Mouse (Mus musculus) lung, embryonic 16.5 days (tissue): Measurements from ENCODE around the gene Klc4. TPM values are rescaled to one million over a fixed set of nuclear protein-coding genes. Genes with fewer than 3 reads are reported as not detected.

Experiments
- ATAC-seq: fragments of 200-750 bp; cut with Nextera tagmentation; 2 replicates; pipeline ENCODE4 v1.8.0; 2017; ENCODE audit warnings: low read depth, mild to moderate bottlenecking, moderate library complexity
- H3K27ac ChIP-seq: fragments of 300-500 bp; sonication (generic); 2 replicates; pipeline ENCODE4 v1.5.1; 2014; ENCODE audit warnings: mild to moderate bottlenecking, control low read depth, low read length
- H3K27me3 ChIP-seq: fragments of 300-500 bp; sonication (generic); 2 replicates; pipeline ENCODE4 v1.6.1; 2014; ENCODE audit warnings: low read depth, low read length, mixed read lengths; ENCODE audit not compliant: control insufficient read depth, insufficient read depth
- H3K36me3 ChIP-seq: fragments of 300-500 bp; sonication (generic); 2 replicates; pipeline ENCODE4 v1.6.1; 2014; ENCODE audit warnings: low read length; ENCODE audit not compliant: control insufficient read depth, insufficient read depth
- H3K4me1 ChIP-seq: fragments of 300-500 bp; sonication (generic); replicated peaks from 2 replicates; pipeline ENCODE4 v1.6.1; 2014; ENCODE audit warnings: low read length, mixed read lengths; ENCODE audit not compliant: control insufficient read depth, insufficient read depth
- H3K4me2 ChIP-seq: fragments of 300-500 bp; sonication (generic); 2 replicates; pipeline ENCODE4 v1.6.1; 2014; ENCODE audit warnings: low read depth, low read length, control low read depth
- H3K4me3 ChIP-seq: fragments of 300-500 bp; sonication (generic); 2 replicates; pipeline ENCODE4 v1.5.1; 2014; ENCODE audit warnings: mild to moderate bottlenecking, low read length, control low read depth
- H3K9ac ChIP-seq: fragments of 300-500 bp; sonication (generic); 2 replicates; pipeline ENCODE4 v1.6.1; 2014; ENCODE audit warnings: low read length, control low read depth
- H3K9me3 ChIP-seq: fragments of 300-500 bp; sonication (generic); 2 replicates; pipeline ENCODE4 v1.6.1; 2016; ENCODE audit warnings: low read length; ENCODE audit not compliant: control insufficient read depth
- WGBS: fragments of 180-500 bp; shearing (Covaris S2); extraction: QIAGEN DNeasy Blood & Tissue Kit; methylation state at CpG from one replicate; pipeline ENCODE4 v1.1.7; 2014; 5-methylcytosine and 5-hydroxymethylcytosine counted together
- polyA plus RNA-seq: library from polyadenylated mRNA; unstranded; fragments of >200 nt; fragmentation: Nextera tagmentation; extraction: Ambion mirVana; gene quantifications from 2 replicates; pipeline ENCODE4 v1.2.1, GENCODE M21; 2015

Gene Klc4
- polyA plus RNA-seq, 1 experiment from 2014 or later, result 27.6 TPM

GRCm38 (mm10) chr17:46646322-46646662 lies 470 bp upstream of the Klc4 start:
- H3K9ac ChIP-seq, result peak overlapping the region; percentile 89
- no peaks in the 10 kb centered on the region for H3K9me3 ChIP-seq
- H3K4me1 ChIP-seq, result peaks cover 30% of the 10 kb centered on the region
- no peak for ATAC-seq
- peaks cover 5% of the 10 kb centered on the region; the same call in 1 of the 2 replicates for H3K36me3 ChIP-seq
- peak overlapping the region; percentile 92 for H3K4me2 ChIP-seq
- H3K27ac ChIP-seq, result peak overlapping the region; percentile 76
- under 1% methylated on average over 19 of the region's 19 CpGs for WGBS
- peak overlapping the region; percentile 92 for H3K4me3 ChIP-seq
- H3K27me3 ChIP-seq, result no peaks in the 10 kb centered on the region

- 5% methylated on average over 10 of the region's 11 CpGs for WGBS
- no peaks in the 10 kb centered on the region for H3K27me3 ChIP-seq
- H3K36me3 ChIP-seq, result peaks cover 5% of the 10 kb centered on the region; the same call in 1 of the 2 replicates
- no peaks in the 10 kb centered on the region for H3K9me3 ChIP-seq
- peak overlapping the region; percentile 82 for H3K27ac ChIP-seq
- peak; percentile 11; the same call in 1 of the 2 replicates for ATAC-seq
- H3K9ac ChIP-seq, result peak overlapping the region; percentile 80
- peak overlapping the region; percentile 94 for H3K4me2 ChIP-seq
- H3K4me3 ChIP-seq, result peak overlapping the region; percentile 92
- peaks cover 27% of the 10 kb centered on the region for H3K4me1 ChIP-seq
These were observed 826 bp downstream of the Klc4 start for GRCm38 (mm10) chr17:46644916-46645475.

- no peak overlapping the region for H3K27ac ChIP-seq
- peaks cover 5% of the 10 kb centered on the region; the same call in 1 of the 2 replicates for H3K36me3 ChIP-seq
- H3K27me3 ChIP-seq, result no peaks in the 10 kb centered on the region
- H3K9me3 ChIP-seq, result no peaks in the 10 kb centered on the region
- peak overlapping the region; percentile 80 for H3K9ac ChIP-seq
- H3K4me3 ChIP-seq, result peak overlapping the region; percentile 92
- peaks cover 21% of the 10 kb centered on the region for H3K4me1 ChIP-seq
- no peak for ATAC-seq
- WGBS, result 85% methylated on average over 12 of the region's 12 CpGs
- peak overlapping the region; percentile 94 for H3K4me2 ChIP-seq
These were observed 1.5 kb downstream of the Klc4 start for GRCm38 (mm10) chr17:46644152-46644805.

GRCm38 (mm10) chr17:46642060-46642459 lies 3.8 kb downstream of the Klc4 start:
- ATAC-seq, result no peak
- WGBS, result 86% methylated on average over 17 of the region's 17 CpGs

GRCm38 (mm10) chr17:46639929-46640328 lies 5.9 kb downstream of the Klc4 start:
- H3K27me3 ChIP-seq, result no peaks in the 10 kb centered on the region
- ATAC-seq, result no peak
- WGBS, result 77% methylated on average over 9 of the region's 9 CpGs

More at GRCm38 (mm10) chr17:46642060-46642459, 3.8 kb downstream of the Klc4 start:
- H3K4me2 ChIP-seq, result no peak overlapping the region
- peaks cover 5% of the 10 kb centered on the region for H3K36me3 ChIP-seq
- peaks cover 22% of the 10 kb centered on the region for H3K4me1 ChIP-seq
- H3K9ac ChIP-seq, result no peak overlapping the region
- no peak overlapping the region for H3K27ac ChIP-seq
- no peaks in the 10 kb centered on the region for H3K9me3 ChIP-seq
- no peaks in the 10 kb centered on the region for H3K27me3 ChIP-seq
- H3K4me3 ChIP-seq, result no peak overlapping the region

DNA sequence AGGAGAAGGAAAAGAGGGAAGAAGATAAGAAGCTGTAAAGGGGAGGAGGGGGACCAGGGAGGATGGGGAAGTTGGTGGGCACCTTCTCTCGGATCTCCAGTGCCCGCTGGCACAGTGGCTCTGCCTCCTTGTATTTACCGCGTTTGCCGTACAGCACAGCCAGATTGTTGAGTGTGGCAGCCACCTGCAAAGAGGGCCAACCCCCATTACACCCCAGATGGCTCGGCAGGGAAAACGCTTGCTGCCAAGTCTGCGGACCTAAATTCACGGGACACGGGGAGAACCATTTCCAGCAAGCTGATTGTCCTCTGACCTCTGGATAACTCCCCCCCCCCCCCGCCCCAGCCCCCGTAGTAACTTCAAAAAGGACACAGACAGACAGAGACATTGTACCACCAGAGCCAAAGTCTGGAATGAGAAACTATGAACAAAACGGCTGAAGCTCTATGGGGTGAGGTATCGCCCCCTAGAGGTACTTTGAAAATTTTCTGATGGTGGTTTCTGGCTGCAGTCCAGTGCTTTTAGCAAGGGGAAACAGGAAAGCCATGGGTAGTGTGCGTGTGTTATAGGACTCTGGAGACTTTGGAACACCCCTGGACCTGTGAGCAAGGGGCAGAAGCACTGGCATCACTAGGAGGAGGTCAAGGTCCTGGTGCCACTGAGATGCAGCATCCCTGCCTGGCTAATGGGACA lies 8.8 kb downstream of the Klc4 start:
- peak overlapping the region; percentile 39 for H3K4me2 ChIP-seq
- peaks cover 7% of the 10 kb centered on the region for H3K4me1 ChIP-seq
- H3K27ac ChIP-seq, result no peak overlapping the region
- H3K9me3 ChIP-seq, result no peaks in the 10 kb centered on the region
- peaks cover 7% of the 10 kb centered on the region for H3K36me3 ChIP-seq
- H3K9ac ChIP-seq, result no peak overlapping the region; the same call in 1 of the 2 replicates
- ATAC-seq, result peak; percentile 60
- no peak overlapping the region for H3K4me3 ChIP-seq
- no peaks in the 10 kb centered on the region for H3K27me3 ChIP-seq
- 16% methylated on average over 15 of the region's 15 CpGs for WGBS

More at GRCm38 (mm10) chr17:46639929-46640328, 5.9 kb downstream of the Klc4 start:
- no peak overlapping the region for H3K9ac ChIP-seq
- H3K27ac ChIP-seq, result no peak overlapping the region
- H3K9me3 ChIP-seq, result no peaks in the 10 kb centered on the region
- peaks cover 7% of the 10 kb centered on the region for H3K36me3 ChIP-seq
- H3K4me1 ChIP-seq, result peaks cover 15% of the 10 kb centered on the region
- H3K4me3 ChIP-seq, result no peak overlapping the region
- H3K4me2 ChIP-seq, result no peak overlapping the region

- 6% methylated on average over 12 of the region's 12 CpGs for WGBS
- no peaks in the 10 kb centered on the region for H3K36me3 ChIP-seq
These were observed 16.0 kb downstream of the Klc4 start for GRCm38 (mm10) chr17:46629685-46630441.

DNA sequence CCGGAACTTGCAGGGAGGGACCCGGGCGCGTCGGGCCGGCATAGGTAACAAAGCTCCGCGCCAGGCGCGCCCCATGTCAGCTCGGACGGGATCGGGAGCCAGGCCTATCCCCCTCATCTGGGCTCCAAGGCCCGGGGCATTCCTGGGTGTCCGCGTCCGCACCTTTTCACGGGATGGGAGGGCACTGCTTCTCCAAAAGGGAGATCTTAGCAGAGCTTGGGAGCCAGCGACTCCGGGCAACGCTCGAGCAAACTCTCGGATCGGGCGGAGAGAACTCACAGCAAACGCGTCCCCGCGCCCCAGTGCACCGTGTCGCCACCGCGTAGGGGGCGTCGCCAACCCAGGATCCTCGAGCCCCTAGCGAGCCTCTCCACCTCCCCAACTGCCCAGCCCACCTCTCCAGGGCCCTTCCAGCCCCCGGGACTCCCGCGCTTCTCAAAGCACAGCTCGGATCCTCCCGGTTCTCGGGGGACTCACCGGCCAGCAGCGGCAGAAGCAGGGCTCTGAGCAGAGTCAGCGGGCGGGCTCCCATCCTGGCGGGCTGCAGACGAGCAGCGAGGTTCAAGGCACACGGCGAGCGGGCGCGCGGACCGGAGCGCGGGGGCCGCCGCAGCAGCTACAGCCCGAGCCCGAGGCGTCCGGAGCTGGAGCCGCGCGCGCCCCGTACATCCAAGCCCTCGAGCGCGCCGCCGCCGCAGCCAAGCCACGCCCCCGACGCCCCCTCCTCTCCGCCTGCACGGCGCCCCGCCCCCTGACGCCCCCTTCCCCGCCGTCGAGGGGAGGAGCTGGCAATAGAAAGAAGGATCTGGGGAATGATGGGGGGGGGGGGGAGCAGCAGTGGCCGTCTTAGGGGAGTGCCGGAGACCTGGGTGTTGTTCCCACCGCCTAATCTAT lies 16.8 kb downstream of the Klc4 start, which contains the start of gene Ptk7:
TSS of gene Ptk7 (minus strand) at position 714 of the 894 bp plus-strand sequence.
- Histone ChIP-seq H3K4me1 (peaks cover 50% of the 10 kb centered on the region), H3K9me3 (no peaks in the 10 kb centered on the region), H3K4me2 (peak within 1 kb of the TSS; percentile 79), H3K27me3 (no peaks in the 10 kb centered on the region), H3K36me3 (no peaks in the 10 kb centered on the region), H3K27ac (peak within 1 kb of the TSS; percentile 99), H3K9ac (peak within 1 kb of the TSS; percentile 98), H3K4me3 (peak within 1 kb of the TSS; percentile 92)
- WGBS, result under 1% methylated on average over 69 of the region's 90 CpGs
- ATAC-seq, result peak; percentile 74

More at GRCm38 (mm10) chr17:46629685-46630441, 16.0 kb downstream of the Klc4 start:
- ATAC-seq, result peak; percentile 90
- Histone ChIP-seq H3K4me1 (peaks cover 41% of the 10 kb centered on the region), H3K27ac (peak overlapping the region; percentile 99), H3K9me3 (no peaks in the 10 kb centered on the region), H3K9ac (peak overlapping the region; percentile 98), H3K27me3 (no peaks in the 10 kb centered on the region), H3K4me3 (peak overlapping the region; percentile 92), H3K4me2 (peak overlapping the region; percentile 79)
